Mouse (Mus musculus): ENCODE measurements around the gene Usp47. TPM values are rescaled to one million over a fixed set of nuclear protein-coding genes. Genes with fewer than 3 reads are reported as not detected.

Usp47 gene
- polyA plus RNA-seq, 1 experiment from 2014 or later, result 90.9 TPM

GRCm38 (mm10) chr7:112147979-112148378 is 124.7 kb downstream of the Usp47 start:
- no peaks in the 10 kb centered on the region for H3K9me3 ChIP-seq
- 0 out of 2 replicates have a peak, but pooled peaks cover 3% of the 10 kb centered on the region for H3K27me3 ChIP-seq (replicated peaks; ENCODE audit: low read depth, poor library complexity, severe bottlenecking)
- H3K36me3 ChIP-seq (replicated peaks), result peaks cover 7% of the 10 kb centered on the region; the same call in 1 of the 2 replicates
- no peak overlapping the region for H3K4me3 ChIP-seq
- no peak overlapping the region for H3K27ac ChIP-seq (replicated peaks)
- no peak for DNase-seq (ENCODE audit: low spot score)
- H3K4me1 ChIP-seq, result peaks cover 28% of the 10 kb centered on the region
- WGBS, result 84% methylated on average over 2 of the region's 2 CpGs

DNA sequence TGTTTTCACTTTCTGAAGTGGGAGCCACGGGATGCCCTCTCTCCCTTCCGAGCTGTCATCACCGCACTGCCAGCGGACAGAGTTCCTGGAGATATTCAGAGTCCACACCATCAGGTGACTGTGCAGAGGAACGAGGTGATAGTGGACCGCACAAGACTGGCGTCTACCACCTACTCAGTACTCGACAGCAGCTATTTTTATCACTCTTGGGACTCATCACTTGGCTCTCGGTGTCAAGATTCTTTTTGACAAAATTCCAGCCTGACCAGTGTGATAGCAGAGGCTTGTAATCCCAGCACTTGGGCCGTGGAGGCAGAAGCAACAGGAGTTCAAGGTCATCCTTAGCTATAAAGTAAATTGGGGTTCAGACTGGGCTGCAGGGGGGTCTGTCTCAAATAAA is 125.8 kb downstream of the Usp47 start:
- Histone ChIP-seq H3K9me3 (no peaks in the 10 kb centered on the region), H3K4me1 (peaks cover 24% of the 10 kb centered on the region), H3K27me3 (replicated peaks; ENCODE audit: low read depth, poor library complexity, severe bottlenecking) (0 out of 2 replicates have a peak, but pooled peaks cover 3% of the 10 kb centered on the region), H3K36me3 (replicated peaks) (peaks cover 7% of the 10 kb centered on the region; the same call in 1 of the 2 replicates), H3K27ac (replicated peaks) (no peak overlapping the region), H3K4me3 (no peak overlapping the region)
- DNase-seq (ENCODE audit: low spot score), result no peak
- WGBS, result 89% methylated on average over 10 of the region's 10 CpGs

- H3K27ac ChIP-seq (replicated peaks), result no peak overlapping the region
- DNase-seq (ENCODE audit: low spot score), result no peak
- peaks cover 32% of the 10 kb centered on the region for H3K27me3 ChIP-seq (replicated peaks; ENCODE audit: low read depth, poor library complexity, severe bottlenecking)
- 88% methylated on average over 4 of the region's 4 CpGs for whole genome bisulfite sequencing
- H3K36me3 ChIP-seq (replicated peaks), result peaks cover 7% of the 10 kb centered on the region; the same call in 1 of the 2 replicates
- no peak overlapping the region for H3K4me3 ChIP-seq
- peaks cover 48% of the 10 kb centered on the region for H3K4me1 ChIP-seq
- no peaks in the 10 kb centered on the region for H3K9me3 ChIP-seq
These were observed 131.1 kb downstream of the Usp47 start for GRCm38 (mm10) chr7:112154445-112154844.

GRCm38 (mm10) chr7:112155194-112155593 is 131.9 kb downstream of the Usp47 start:
- H3K36me3 ChIP-seq (replicated peaks), result peaks cover 4% of the 10 kb centered on the region; the same call in 1 of the 2 replicates
- peaks cover 48% of the 10 kb centered on the region for H3K4me1 ChIP-seq
- peaks cover 39% of the 10 kb centered on the region for H3K27me3 ChIP-seq (replicated peaks; ENCODE audit: low read depth, poor library complexity, severe bottlenecking)
- H3K27ac ChIP-seq (replicated peaks), result no peak overlapping the region
- WGBS, result 16% methylated on average over 1 of the region's 1 CpGs
- no peaks in the 10 kb centered on the region for H3K9me3 ChIP-seq
- no peak overlapping the region for H3K4me3 ChIP-seq
- DNase-seq (ENCODE audit: low spot score), result no peak

- Histone ChIP-seq H3K9me3 (no peaks in the 10 kb centered on the region), H3K27ac (replicated peaks) (peak overlapping the region; percentile 81), H3K27me3 (replicated peaks; ENCODE audit: low read depth, poor library complexity, severe bottlenecking) (peaks cover 46% of the 10 kb centered on the region), H3K4me1 (peaks cover 48% of the 10 kb centered on the region), H3K4me3 (peak overlapping the region; percentile 65), H3K36me3 (replicated peaks) (0 out of 2 replicates have a peak, but pooled peaks cover 2% of the 10 kb centered on the region)
- no peak for DNase-seq (ENCODE audit: low spot score)
- 9% methylated on average over 23 of the region's 23 CpGs for WGBS
These were observed 134.4 kb downstream of the Usp47 start for GRCm38 (mm10) chr7:112157584-112158315.

DNA sequence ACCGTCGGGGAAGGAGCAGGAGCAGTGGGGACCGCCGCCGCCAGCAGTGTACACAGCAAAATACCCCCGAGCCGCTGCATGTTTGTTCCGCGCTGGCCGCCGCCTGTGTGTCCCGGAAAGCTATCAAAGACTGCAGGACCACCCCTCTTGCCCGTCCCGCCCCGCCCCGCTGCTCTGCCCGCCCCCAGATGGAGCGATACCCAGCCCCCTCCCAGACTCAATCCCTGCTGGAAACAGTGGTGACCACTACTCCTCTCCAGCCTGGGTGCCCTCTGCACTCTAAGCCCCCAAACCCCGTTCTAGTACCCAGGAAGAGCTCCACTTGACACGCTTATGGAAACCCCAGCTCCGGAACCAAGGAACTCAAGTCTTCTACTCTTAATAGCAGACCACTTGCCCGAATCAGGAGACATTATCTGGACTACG is 135.0 kb downstream of the Usp47 start:
- peaks cover 43% of the 10 kb centered on the region for H3K27me3 ChIP-seq (replicated peaks; ENCODE audit: low read depth, poor library complexity, severe bottlenecking)
- H3K27ac ChIP-seq (replicated peaks), result peak overlapping the region; percentile 81
- H3K9me3 ChIP-seq, result no peaks in the 10 kb centered on the region
- no peaks in the 10 kb centered on the region for H3K36me3 ChIP-seq (replicated peaks)
- WGBS, result under 1% methylated on average over 23 of the region's 23 CpGs
- peak overlapping the region; percentile 65 for H3K4me3 ChIP-seq
- DNase-seq (ENCODE audit: low spot score), result peak; percentile 80
- peaks cover 45% of the 10 kb centered on the region for H3K4me1 ChIP-seq

DNA sequence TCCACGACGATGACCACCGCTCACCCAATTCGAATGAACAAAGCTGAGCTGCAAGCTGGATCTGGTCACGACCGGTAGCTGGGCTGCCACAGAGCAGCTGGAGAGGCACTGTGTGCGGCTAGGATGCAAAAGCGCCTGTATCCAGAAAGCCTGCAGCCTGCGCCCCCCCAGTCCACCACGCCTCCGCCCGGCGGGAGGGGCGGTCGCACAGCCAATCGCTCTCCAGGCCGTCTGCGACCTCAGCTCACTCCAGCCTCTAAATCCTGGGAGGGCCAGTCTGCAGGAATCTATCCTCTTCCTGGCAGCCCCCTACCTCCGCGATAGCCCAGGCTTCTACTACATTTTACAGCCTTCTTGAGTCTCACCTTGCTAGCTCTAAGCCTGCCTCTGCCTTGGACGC is 135.6 kb downstream of the Usp47 start, which contains the start of gene Dkk3:
Dkk3 (minus strand) TSS at position 116 of the 400 bp plus-strand sequence.
- Histone ChIP-seq H3K9me3 (no peaks in the 10 kb centered on the region), H3K4me3 (peak within 1 kb of the TSS; percentile 65), H3K36me3 (replicated peaks) (no peaks in the 10 kb centered on the region), H3K4me1 (peaks cover 42% of the 10 kb centered on the region), H3K27me3 (replicated peaks; ENCODE audit: low read depth, poor library complexity, severe bottlenecking) (peaks cover 43% of the 10 kb centered on the region), H3K27ac (replicated peaks) (peak within 1 kb of the TSS; percentile 81)
- DNase-seq (ENCODE audit: low spot score), result peak; percentile 79
- WGBS, result 2% methylated on average over 21 of the region's 21 CpGs

- WGBS, result 25% methylated on average over 5 of the region's 6 CpGs
- H3K27ac ChIP-seq (replicated peaks), result no peak overlapping the region
- H3K4me3 ChIP-seq, result no peak overlapping the region
- H3K9me3 ChIP-seq, result no peaks in the 10 kb centered on the region
- H3K4me1 ChIP-seq, result peaks cover 37% of the 10 kb centered on the region
- no peaks in the 10 kb centered on the region for H3K36me3 ChIP-seq (replicated peaks)
- peaks cover 43% of the 10 kb centered on the region for H3K27me3 ChIP-seq (replicated peaks; ENCODE audit: low read depth, poor library complexity, severe bottlenecking)
- DNase-seq (ENCODE audit: low spot score), result no peak
These were observed 136.5 kb downstream of the Usp47 start for GRCm38 (mm10) chr7:112159835-112160234.

Other genes starting within 250 kb of the Usp47 start
- 8.8 and 9.9 TPM in 2 replicates for gene Galnt18, start 243.5 kb upstream of the Usp47 start, polyA plus RNA-seq (2016; fragmentation: Nextera tagmentation; extraction: Ambion mirVana)
- 10.8 and 15.2 TPM in 2 replicates for gene Dkk3, start 135.6 kb downstream of the Usp47 start, polyA plus RNA-seq (2016; fragmentation: Nextera tagmentation; extraction: Ambion mirVana)
- 1.2 and 1.4 TPM in 2 replicates for gene Mical2, start 202.4 kb downstream of the Usp47 start, polyA plus RNA-seq (2016; fragmentation: Nextera tagmentation; extraction: Ambion mirVana)